Mouse (Mus musculus) liver, embryonic 12.5 days (tissue): ENCODE measurements around the gene Sipa1l3. TPM values are rescaled to one million over a fixed set of nuclear protein-coding genes. Genes with fewer than 3 reads are reported as not detected.

Experiments
- ATAC-seq: fragments of 200-750 bp; cut with Nextera tagmentation; 2 replicates; pipeline ENCODE4 v1.8.0; 2017; ENCODE audit warnings: moderate number of reproducible peaks, mild to moderate bottlenecking, moderate library complexity
- H3K27ac ChIP-seq: fragments of 300-500 bp; sonication (generic); 2 replicates; pipeline ENCODE4 v1.5.1; 2016; ENCODE audit warnings: mild to moderate bottlenecking
- H3K27me3 ChIP-seq: fragments of 300-500 bp; sonication (generic); replicated peaks from 2 replicates; pipeline ENCODE4 v1.6.1; 2016; ENCODE audit warnings: mild to moderate bottlenecking, moderate library complexity
- H3K36me3 ChIP-seq: fragments of 300-500 bp; sonication (generic); 2 replicates; pipeline ENCODE4 v1.6.1; 2016; ENCODE audit warnings: mild to moderate bottlenecking, moderate library complexity
- H3K4me1 ChIP-seq: fragments of 300-500 bp; sonication (generic); 2 replicates; pipeline ENCODE4 v1.6.1; 2016
- H3K4me2 ChIP-seq: fragments of 300-500 bp; sonication (generic); 2 replicates; pipeline ENCODE4 v1.6.1; 2016; ENCODE audit warnings: mild to moderate bottlenecking, moderate library complexity
- H3K4me3 ChIP-seq: fragments of 300-500 bp; sonication (generic); 2 replicates; pipeline ENCODE4 v1.5.1; 2016; ENCODE audit warnings: mild to moderate bottlenecking, moderate library complexity
- H3K9ac ChIP-seq: fragments of 300-500 bp; sonication (generic); 2 replicates; pipeline ENCODE4 v1.6.1; 2016; ENCODE audit warnings: mild to moderate bottlenecking, moderate library complexity
- H3K9me3 ChIP-seq: fragments of 300-500 bp; sonication (generic); replicated peaks from 2 replicates; pipeline ENCODE4 v1.6.1; 2016; ENCODE audit warnings: mild to moderate bottlenecking, moderate library complexity
- WGBS: fragments of 180-500 bp; shearing (Covaris S2); methylation state at CpG from one replicate; pipeline ENCODE4 v1.1.7; 2016; ENCODE audit not compliant: insufficient replicate concordance; 5-methylcytosine and 5-hydroxymethylcytosine counted together
- polyA plus RNA-seq: library from polyadenylated mRNA; unstranded; fragments of >200 nt; fragmentation: Nextera tagmentation; extraction: Ambion mirVana; gene quantifications from 2 replicates; pipeline ENCODE4 v1.2.1, GENCODE M21; 2016

The Sipa1l3 gene
- polyA plus RNA-seq, 1 experiment from 2014 or later, result 4.1 TPM

DNA sequence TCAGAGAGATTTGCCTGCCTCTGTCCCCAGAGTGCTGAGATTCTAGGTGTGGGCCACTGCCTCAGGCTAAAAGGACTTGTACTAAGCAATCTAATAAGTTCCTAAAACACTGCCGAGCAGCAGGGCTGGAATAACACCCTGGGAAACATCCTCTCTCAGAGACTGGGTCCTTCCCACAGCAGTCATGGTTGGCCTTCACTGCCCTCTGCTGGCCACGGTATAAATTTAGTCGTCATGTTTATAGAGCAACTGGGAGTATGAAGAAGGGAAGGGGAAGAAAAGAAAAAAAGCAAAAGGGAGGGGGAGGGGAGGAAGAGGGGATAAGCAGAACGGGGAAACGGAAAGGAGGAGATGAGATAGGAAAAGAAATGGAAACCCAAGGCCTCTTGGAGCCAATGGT, 5.3 kb upstream of the Sipa1l3 start:
- ATAC-seq, result no peak
- Histone ChIP-seq H3K27ac (no peak overlapping the region), H3K4me2 (no peak overlapping the region), H3K36me3 (no peaks in the 10 kb centered on the region), H3K9me3 (no peaks in the 10 kb centered on the region), H3K4me1 (peaks cover 6% of the 10 kb centered on the region), H3K27me3 (no peaks in the 10 kb centered on the region), H3K4me3 (no peak overlapping the region), H3K9ac (no peak overlapping the region)
- 2% methylated on average over 5 of the region's 5 CpGs for WGBS

DNA sequence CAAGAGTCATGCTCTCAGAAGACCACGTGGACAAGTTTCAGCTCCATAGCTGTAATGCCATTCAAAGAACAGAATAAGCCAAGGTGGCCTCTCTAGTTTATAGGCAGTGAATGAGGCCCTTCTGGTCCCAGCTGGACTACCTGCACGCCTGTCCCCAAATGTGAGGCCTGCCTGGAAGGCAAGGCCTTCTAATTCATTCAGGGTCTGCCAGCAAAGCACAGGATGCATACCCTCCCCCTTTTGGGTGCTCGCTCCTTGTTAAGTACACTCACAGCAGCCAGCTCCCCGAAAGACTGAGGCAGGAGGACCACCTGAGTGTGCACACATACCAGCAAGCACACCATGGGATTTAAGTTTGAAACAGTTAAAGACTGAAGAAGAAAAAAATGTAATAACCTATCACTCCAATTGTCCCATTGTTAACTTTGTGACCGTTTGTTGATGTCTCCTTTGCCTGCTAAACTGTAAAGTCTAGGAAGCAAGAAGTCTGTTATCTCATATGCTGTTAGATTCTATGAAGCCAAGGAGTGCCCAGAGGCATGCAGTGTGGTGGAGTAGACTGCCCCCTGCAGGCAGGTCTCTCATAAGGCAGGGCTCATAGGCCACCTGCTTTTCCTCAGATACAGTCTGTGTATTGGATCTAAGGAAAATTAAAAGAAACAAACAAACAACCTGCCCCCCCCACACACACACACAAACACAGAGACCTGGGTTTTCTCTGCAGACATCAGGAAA, 3.6 kb upstream of the Sipa1l3 start:
- ATAC-seq, result no peak
- Histone ChIP-seq H3K4me3 (no peak overlapping the region), H3K27me3 (no peaks in the 10 kb centered on the region), H3K9ac (no peak overlapping the region), H3K4me1 (peaks cover 16% of the 10 kb centered on the region), H3K4me2 (no peak overlapping the region), H3K36me3 (no peaks in the 10 kb centered on the region), H3K9me3 (no peaks in the 10 kb centered on the region), H3K27ac (no peak overlapping the region)
- 52% methylated on average over 5 of the region's 5 CpGs for WGBS

DNA sequence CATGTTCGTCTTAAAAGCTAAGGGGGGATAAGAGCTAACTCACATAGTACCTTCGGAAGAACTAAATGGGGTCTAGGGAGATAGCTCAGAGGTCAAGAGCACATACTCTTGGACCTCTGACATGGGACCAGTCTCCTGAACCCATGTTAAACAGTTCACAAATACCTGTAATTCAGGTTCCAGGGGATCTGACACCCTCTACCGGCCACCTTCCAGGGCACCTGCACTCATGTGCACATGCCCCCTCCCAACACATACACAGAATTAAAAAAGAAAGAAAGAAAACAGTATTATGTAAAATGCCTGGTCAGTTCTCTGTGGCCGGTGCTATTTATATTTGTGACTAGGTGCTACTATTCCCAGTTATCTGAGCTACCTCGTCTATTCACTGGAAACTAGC, 2.9 kb upstream of the Sipa1l3 start:
- Histone ChIP-seq H3K9me3 (no peaks in the 10 kb centered on the region), H3K27ac (no peak overlapping the region), H3K4me1 (peaks cover 22% of the 10 kb centered on the region), H3K36me3 (no peaks in the 10 kb centered on the region), H3K27me3 (no peaks in the 10 kb centered on the region), H3K4me3 (no peak overlapping the region), H3K4me2 (no peak overlapping the region), H3K9ac (no peak overlapping the region)
- WGBS, result 64% methylated on average over 5 of the region's 5 CpGs
- no peak for ATAC-seq

DNA sequence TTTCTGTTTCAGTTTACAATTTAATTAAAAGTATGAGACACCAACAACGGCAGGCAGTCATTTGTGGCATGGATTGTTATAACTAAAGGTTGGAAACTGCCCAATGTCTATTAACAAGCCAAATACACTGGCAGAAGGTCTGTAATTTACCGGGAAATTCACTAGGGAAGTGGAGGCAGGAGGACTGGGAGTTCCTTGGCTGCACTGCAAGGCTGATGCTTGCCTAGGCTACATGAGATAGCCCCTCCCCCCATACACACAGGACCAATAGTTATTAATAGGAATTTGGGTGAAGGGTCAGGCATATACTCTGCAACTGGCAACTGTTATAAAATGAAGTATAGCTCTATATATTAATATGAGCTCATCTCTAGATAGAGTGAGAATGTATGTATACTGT, 2.4 kb upstream of the Sipa1l3 start:
- Histone ChIP-seq H3K9ac (no peak overlapping the region), H3K9me3 (no peaks in the 10 kb centered on the region), H3K27ac (no peak overlapping the region), H3K27me3 (no peaks in the 10 kb centered on the region), H3K4me2 (no peak overlapping the region), H3K4me1 (peaks cover 27% of the 10 kb centered on the region), H3K36me3 (no peaks in the 10 kb centered on the region), H3K4me3 (no peak overlapping the region)
- WGBS, result 70% methylated on average over 2 of the region's 2 CpGs
- no peak for ATAC-seq

DNA sequence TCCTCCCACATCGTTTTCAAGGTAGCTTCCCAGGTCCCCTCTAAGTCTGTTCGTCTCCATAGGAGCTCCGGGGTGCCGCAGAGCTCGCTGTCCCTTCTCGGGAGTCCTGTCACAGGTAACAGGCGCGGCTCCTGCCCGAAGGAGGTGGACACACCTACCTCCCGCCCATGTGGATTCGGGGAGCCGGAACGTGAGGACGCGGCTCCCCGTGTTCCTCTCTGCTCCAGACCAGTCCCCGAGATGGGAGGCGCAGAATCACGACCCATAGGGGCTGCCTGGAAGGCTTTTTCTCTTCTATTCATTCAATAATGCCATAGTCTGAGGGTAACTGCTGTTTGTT, 740 bp upstream of the Sipa1l3 start:
- Histone ChIP-seq H3K4me3 (peak overlapping the region; percentile 87), H3K4me1 (peaks cover 31% of the 10 kb centered on the region), H3K9ac (peak overlapping the region; percentile 71), H3K27ac (no peak overlapping the region), H3K4me2 (peak overlapping the region; percentile 98), H3K36me3 (no peaks in the 10 kb centered on the region), H3K27me3 (no peaks in the 10 kb centered on the region), H3K9me3 (no peaks in the 10 kb centered on the region)
- no peak for ATAC-seq
- WGBS, result 3% methylated on average over 19 of the region's 19 CpGs

DNA sequence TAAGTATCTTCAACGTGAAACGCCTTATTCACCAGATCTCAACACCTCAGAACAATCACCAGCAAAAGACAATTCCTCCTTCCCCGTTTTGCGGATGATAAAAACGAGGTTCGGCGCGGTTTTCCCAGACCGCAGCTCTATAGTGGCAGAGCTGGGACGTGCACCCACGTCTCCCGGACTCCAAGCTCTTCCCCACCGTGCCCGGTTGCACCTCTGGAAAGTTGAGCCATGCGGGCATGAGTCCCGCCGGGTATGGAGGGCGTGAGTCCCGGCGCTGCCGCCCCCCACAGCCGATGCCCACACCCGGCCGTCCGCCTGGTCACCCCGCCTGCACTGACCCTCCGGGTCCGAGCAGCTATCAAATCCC, 404 bp downstream of the Sipa1l3 start:
- H3K27ac ChIP-seq, result 0 out of 2 replicates have a peak overlapping the region, but pooled peaks have one; percentile 20
- peak overlapping the region; percentile 98 for H3K4me2 ChIP-seq
- H3K9ac ChIP-seq, result peak overlapping the region; percentile 86
- H3K4me1 ChIP-seq, result peaks cover 43% of the 10 kb centered on the region
- WGBS, result under 1% methylated on average over 28 of the region's 28 CpGs
- no peak for ATAC-seq
- H3K9me3 ChIP-seq, result no peaks in the 10 kb centered on the region
- H3K27me3 ChIP-seq, result no peaks in the 10 kb centered on the region
- no peaks in the 10 kb centered on the region for H3K36me3 ChIP-seq
- peak overlapping the region; percentile 87 for H3K4me3 ChIP-seq

DNA sequence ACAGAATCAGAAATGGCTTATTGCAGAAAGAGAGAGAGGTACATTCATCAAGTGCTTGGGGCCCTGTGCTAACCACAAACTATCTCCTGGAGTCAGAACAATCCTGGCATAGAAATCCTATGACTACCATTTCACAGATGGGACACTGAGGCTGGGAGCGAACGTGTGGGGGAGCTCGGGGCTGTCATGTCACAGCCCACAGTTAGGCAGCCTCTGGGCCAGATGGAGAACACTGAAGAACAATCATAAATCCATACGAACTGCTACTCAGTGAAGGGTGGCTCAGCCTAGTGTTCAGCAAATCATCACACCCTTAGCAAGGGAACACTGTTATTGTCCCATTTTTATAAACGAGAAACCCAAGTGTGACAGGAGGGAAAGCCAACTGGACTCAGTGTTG, 1.3 kb downstream of the Sipa1l3 start:
- Histone ChIP-seq H3K9me3 (no peaks in the 10 kb centered on the region), H3K27me3 (no peaks in the 10 kb centered on the region), H3K9ac (peak overlapping the region; percentile 86; the same call in 1 of the 2 replicates), H3K4me3 (peak overlapping the region; percentile 87), H3K27ac (no peak overlapping the region), H3K36me3 (no peaks in the 10 kb centered on the region), H3K4me2 (peak overlapping the region; percentile 98), H3K4me1 (peaks cover 51% of the 10 kb centered on the region)
- ATAC-seq, result no peak
- 44% methylated on average over 5 of the region's 5 CpGs for WGBS

DNA sequence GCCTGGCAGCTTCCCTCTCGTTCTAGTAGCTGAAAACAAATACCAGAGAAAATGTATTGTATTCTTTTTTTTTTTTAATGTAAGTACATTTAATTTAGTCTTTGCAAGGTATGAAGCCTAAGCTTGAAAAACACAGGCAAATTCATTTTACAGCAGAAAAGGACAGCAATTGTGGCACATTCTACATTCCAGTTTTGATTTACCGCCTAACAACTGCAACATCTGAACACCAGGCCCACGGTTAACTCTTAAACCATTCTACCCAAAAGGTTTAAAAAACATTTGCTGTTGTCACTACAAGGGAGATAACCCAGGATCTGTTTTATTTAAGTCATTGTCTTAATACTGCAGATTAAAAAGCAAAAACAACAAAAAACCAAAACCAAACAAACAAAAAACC, 2.8 kb downstream of the Sipa1l3 start:
- no peak for ATAC-seq
- H3K9ac ChIP-seq, result no peak overlapping the region
- no peaks in the 10 kb centered on the region for H3K9me3 ChIP-seq
- 67% methylated on average over 3 of the region's 3 CpGs for WGBS
- no peak overlapping the region for H3K4me2 ChIP-seq
- peaks cover 67% of the 10 kb centered on the region for H3K4me1 ChIP-seq
- H3K36me3 ChIP-seq, result no peaks in the 10 kb centered on the region
- H3K27me3 ChIP-seq, result no peaks in the 10 kb centered on the region
- no peak overlapping the region for H3K4me3 ChIP-seq
- no peak overlapping the region for H3K27ac ChIP-seq

DNA sequence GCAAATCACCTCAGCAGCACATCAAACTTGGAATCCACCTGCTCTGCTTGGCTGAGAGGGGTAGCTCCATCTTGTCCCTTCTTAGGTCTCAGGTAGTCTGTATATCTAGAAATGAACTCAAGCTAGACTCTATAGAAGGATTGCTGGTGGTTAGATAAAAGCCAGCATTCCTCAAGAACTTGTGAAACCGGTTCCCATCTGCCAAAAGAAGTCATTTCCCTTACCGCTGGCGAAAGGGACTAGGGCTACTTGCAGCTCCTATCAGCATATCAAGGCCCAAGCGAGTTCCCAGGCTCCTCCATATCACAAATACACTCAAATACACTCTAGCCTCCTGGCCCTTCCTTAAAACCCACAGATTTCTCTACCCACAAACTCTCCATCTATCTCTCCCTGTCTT, 5.7 kb downstream of the Sipa1l3 start:
- no peaks in the 10 kb centered on the region for H3K9me3 ChIP-seq
- 35% methylated on average over 4 of the region's 4 CpGs for WGBS
- no peaks in the 10 kb centered on the region for H3K27me3 ChIP-seq
- no peak overlapping the region for H3K4me2 ChIP-seq
- no peak overlapping the region for H3K4me3 ChIP-seq
- H3K4me1 ChIP-seq, result peaks cover 85% of the 10 kb centered on the region
- no peaks in the 10 kb centered on the region for H3K36me3 ChIP-seq
- H3K9ac ChIP-seq, result no peak overlapping the region
- no peak for ATAC-seq
- no peak overlapping the region for H3K27ac ChIP-seq

DNA sequence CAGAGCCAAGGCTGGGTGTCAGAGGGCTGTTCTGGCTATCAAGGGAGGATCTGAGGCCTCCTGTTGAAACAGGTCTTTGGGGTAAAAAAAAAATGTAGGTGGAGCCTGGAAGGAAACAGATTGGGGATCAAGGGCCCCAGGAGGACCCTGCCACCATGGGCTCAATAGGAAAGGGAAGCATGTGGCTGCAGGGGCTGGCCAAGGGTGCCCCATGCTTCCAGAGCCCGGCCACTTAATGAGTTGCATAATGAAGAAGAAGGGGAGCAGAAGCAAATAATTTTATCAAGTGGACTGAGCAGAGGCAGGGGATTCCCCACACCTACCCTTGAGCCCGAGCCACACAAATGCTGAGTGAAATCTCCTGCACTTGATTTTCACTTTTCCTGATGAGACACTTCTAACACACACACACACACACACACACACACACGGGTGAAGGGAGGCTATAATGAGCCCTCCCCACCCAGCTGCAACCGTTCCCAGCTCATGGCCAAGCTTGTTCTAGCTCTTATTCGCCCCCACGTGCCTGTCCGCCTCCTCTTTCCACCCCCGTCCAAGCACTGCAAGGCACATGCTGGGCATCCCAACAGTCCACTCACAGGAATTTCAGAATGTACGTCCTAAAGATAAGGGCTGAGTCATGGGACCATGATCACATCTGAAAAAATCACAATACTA, 6.7 kb downstream of the Sipa1l3 start:
- Histone ChIP-seq H3K27ac (no peak overlapping the region), H3K4me2 (peak overlapping the region; percentile 24), H3K9me3 (no peaks in the 10 kb centered on the region), H3K4me3 (no peak overlapping the region), H3K4me1 (peaks cover 82% of the 10 kb centered on the region), H3K36me3 (no peaks in the 10 kb centered on the region), H3K9ac (peak overlapping the region; percentile 28; the same call in 1 of the 2 replicates), H3K27me3 (no peaks in the 10 kb centered on the region)
- no peak for ATAC-seq
- WGBS, result 36% methylated on average over 9 of the region's 9 CpGs

DNA sequence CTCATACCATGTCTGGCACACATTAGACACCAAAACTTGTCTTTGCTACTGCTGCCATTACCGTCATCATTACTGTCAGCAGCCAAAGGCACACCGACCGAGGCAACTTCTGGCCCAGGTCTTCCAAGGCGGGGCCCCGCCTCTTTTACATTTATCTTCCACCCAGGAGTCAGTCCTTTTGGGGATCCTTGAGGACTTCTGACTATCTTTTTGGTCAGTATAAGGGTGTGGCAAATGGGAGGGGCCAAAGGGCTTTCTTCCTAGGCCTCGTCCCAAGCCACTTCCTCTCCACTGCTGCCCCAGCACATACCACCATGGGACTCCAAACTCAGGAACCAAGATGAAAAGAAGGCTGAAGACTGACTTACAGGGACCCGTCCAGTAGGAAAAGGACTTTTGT, 9.9 kb downstream of the Sipa1l3 start:
- Histone ChIP-seq H3K9me3 (no peaks in the 10 kb centered on the region), H3K4me3 (no peak overlapping the region), H3K36me3 (no peaks in the 10 kb centered on the region), H3K9ac (no peak overlapping the region), H3K4me2 (peak overlapping the region; percentile 42), H3K4me1 (peaks cover 93% of the 10 kb centered on the region), H3K27me3 (no peaks in the 10 kb centered on the region), H3K27ac (peak overlapping the region; percentile 64)
- WGBS, result 22% methylated on average over 7 of the region's 7 CpGs
- peak; percentile 71 for ATAC-seq

DNA sequence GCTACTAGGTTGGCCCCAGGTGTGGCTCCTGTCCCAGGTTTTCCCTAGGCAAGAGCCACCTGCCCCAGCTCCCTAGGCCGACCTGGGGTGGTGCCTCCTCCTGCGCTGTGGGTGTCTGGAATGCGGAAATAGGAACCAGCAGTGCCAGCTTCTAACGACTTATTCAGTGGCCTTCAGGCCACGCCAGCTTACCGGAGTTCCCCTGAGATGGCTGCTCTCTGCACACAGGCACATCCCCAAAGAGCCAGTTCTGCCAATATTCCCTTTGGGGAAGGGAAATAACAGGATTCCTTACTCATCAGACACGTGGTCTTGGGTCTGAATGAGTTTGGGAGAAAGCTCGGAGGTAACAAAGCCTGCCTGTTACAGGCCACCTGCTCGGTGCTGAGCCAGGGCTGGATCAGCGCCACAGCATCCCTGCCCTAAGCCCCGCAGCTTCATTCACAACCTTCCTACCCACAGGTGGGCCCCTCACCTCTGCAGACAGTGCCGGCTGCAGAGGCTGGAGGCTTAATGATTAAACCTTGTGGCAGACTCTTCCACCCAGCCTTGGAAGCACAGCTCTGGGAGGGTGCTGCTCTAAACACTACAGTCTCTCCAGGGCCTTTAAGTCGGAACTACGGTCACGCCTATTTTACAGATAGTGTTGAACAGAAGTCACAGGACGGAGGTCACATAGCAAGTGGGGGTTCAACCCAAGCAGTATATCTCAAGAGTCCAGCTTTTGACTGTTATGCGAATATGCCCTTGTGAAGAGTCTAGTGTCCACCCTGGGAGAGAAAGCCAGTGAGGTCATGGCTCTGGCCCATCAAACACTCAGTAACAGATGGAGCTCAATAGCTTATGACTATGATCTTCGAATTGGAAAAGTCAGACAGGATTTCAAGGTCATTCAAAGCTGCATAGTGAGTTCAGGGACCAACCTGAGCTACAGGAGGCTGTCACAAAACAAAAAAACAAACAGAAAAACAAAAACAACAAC, 12.8 kb downstream of the Sipa1l3 start:
- Histone ChIP-seq H3K27ac (peak overlapping the region; percentile 27; the same call in 1 of the 2 replicates), H3K9ac (no peak overlapping the region), H3K27me3 (no peaks in the 10 kb centered on the region), H3K9me3 (no peaks in the 10 kb centered on the region), H3K4me2 (peak overlapping the region; percentile 36), H3K4me1 (peaks cover 70% of the 10 kb centered on the region), H3K4me3 (no peak overlapping the region), H3K36me3 (no peaks in the 10 kb centered on the region)
- ATAC-seq, result peak; percentile 41
- 39% methylated on average over 18 of the region's 18 CpGs for WGBS
